Mouse (Mus musculus): ENCODE measurements at regions not wholly inside any gene's neighbourhood (a gene's known extent, or its start where the extent isn't known, plus 50 kb on each side); places are given as distances from the start of the nearest gene placed in this dataset.

DNA sequence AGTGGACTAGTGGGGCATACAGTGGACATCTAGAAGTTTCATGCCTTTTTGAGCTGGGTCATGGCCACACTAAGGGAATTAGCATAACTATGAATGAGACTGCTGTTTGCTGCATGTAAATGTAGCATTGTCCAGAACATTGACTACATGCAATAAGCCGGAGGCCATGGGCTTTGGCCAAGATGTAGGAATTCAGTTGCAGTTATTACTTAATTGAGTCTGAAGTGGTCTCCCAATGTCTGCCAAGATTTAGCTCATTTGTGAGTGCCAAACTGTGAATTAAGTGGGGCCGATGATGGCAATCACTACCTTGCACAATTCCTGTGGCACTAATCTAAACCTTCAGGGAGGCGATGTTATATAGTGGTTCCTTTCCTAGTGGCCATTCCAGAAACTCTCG, 196.6 kb upstream of the Foxq1 start:
- H3K4me3 ChIP-seq (ENCODE audit: low read depth, low read length): no peak overlapping the region
- no peaks in the 10 kb centered on the region for H3K4me1 ChIP-seq (ENCODE audit: control insufficient read depth, insufficient read depth, insufficient read length, low read length)
- no peak overlapping the region for H3K27ac ChIP-seq (ENCODE audit: insufficient read depth, low read depth, low read length)
- no peaks in the 10 kb centered on the region for H3K36me3 ChIP-seq (ENCODE audit: control insufficient read depth, insufficient read depth, low read length)
- 96% methylated on average over 4 of the region's 4 CpGs for WGBS
- H3K27me3 ChIP-seq (ENCODE audit: control insufficient read depth, insufficient read depth, low read length): no peaks in the 10 kb centered on the region
- TF ChIP-seq CTCF (IDR thresholded peaks at IDR 0.05; ENCODE audit: extremely low read depth, insufficient read length, insufficient replicate concordance, low read depth, low read length) (no peak), POLR2A (IDR thresholded peaks at IDR 0.05; ENCODE audit: low read depth, low read length) (no peak)

DNA sequence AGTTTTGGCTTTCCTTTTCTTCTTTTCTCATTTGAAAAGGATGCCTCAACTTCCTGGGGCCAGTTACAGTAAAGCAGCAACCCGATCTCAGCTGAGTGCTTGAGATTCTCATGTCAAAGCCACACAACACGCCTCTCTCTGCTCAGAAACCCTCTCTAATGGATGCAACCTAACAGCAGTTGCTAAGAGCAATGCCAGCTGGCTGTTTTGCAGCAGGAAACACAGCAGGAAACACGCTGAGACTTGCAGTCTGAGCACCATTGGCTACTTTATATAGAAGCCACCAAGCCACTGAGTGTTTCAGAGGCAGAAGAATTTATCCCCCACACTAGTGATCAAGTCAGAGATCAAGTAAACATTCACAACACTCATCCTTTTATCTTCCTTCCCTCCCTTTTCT, 193.5 kb upstream of the Foxq1 start:
- no peak for TF ChIP-seq POLR2A (IDR thresholded peaks at IDR 0.05; ENCODE audit: low read depth, low read length)
- TF ChIP-seq CTCF (IDR thresholded peaks at IDR 0.05; ENCODE audit: extremely low read depth, insufficient read length, insufficient replicate concordance, low read depth, low read length): no peak
- H3K4me1 ChIP-seq (ENCODE audit: control insufficient read depth, insufficient read depth, insufficient read length, low read length): no peaks in the 10 kb centered on the region
- H3K36me3 ChIP-seq (ENCODE audit: control insufficient read depth, insufficient read depth, low read length): no peaks in the 10 kb centered on the region
- WGBS: 62% methylated on average over 3 of the region's 3 CpGs
- H3K27me3 ChIP-seq (ENCODE audit: control insufficient read depth, insufficient read depth, low read length): no peaks in the 10 kb centered on the region
- no peak overlapping the region for H3K4me3 ChIP-seq (ENCODE audit: low read depth, low read length)
- H3K27ac ChIP-seq (ENCODE audit: insufficient read depth, low read depth, low read length): no peak overlapping the region

DNA sequence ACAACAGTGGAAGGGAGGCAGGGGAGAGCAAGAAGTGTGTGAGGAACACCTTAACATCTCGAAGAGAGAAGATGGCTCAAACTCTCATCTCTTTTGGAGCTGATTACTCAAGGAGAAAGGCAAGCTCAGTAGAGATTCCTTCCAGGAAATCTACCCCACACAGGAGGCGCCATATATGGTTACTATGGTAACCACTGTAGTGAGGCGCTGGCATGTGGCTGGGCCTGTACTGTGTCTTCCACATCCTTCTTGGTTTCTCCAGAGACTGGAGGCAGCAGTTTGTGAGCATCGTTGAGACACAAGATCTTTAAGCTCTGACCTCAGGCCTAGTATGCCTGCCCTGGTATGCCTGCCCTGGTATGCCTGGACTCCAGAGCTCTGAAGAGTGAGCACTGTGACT, 191.6 kb upstream of the Foxq1 start:
- Histone ChIP-seq H3K4me1 (ENCODE audit: control insufficient read depth, insufficient read depth, insufficient read length, low read length) (no peaks in the 10 kb centered on the region; the same call in 1 of the 2 replicates), H3K27me3 (ENCODE audit: control insufficient read depth, insufficient read depth, low read length) (no peaks in the 10 kb centered on the region), H3K36me3 (ENCODE audit: control insufficient read depth, insufficient read depth, low read length) (no peaks in the 10 kb centered on the region), H3K4me3 (ENCODE audit: low read depth, low read length) (no peak overlapping the region), H3K27ac (ENCODE audit: insufficient read depth, low read depth, low read length) (no peak overlapping the region)
- 83% methylated on average over 4 of the region's 4 CpGs for WGBS
- TF ChIP-seq CTCF (IDR thresholded peaks at IDR 0.05; ENCODE audit: extremely low read depth, insufficient read length, insufficient replicate concordance, low read depth, low read length): no peak
- TF ChIP-seq POLR2A (IDR thresholded peaks at IDR 0.05; ENCODE audit: low read depth, low read length): no peak

DNA sequence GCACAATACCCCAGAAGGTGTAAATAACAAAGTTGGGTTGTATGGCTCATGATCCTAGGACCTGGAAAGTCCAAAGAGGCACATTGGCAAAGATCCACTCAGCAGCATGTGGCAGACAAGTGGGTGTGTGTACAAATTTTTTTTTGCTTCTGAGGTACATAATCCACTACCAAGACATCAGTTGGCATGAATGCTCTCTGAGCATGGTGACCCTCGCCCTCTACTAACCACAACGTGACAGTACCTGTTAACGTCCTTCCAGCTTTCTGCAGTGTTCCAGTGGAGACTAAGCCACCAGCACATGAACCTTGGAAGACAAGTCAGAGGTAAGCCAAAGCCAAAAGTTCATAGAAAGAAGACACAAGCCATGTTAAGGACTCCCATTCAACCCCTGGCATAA, 188.7 kb upstream of the Foxq1 start:
- WGBS: 87% methylated on average over 3 of the region's 3 CpGs
- Histone ChIP-seq H3K27ac (ENCODE audit: insufficient read depth, low read depth, low read length) (no peak overlapping the region), H3K27me3 (ENCODE audit: control insufficient read depth, insufficient read depth, low read length) (no peaks in the 10 kb centered on the region), H3K36me3 (ENCODE audit: control insufficient read depth, insufficient read depth, low read length) (no peaks in the 10 kb centered on the region), H3K4me3 (ENCODE audit: low read depth, low read length) (no peak overlapping the region), H3K4me1 (ENCODE audit: control insufficient read depth, insufficient read depth, insufficient read length, low read length) (peaks cover 2% of the 10 kb centered on the region; the same call in 1 of the 2 replicates)
- TF ChIP-seq POLR2A (IDR thresholded peaks at IDR 0.05; ENCODE audit: low read depth, low read length): no peak
- TF ChIP-seq CTCF (IDR thresholded peaks at IDR 0.05; ENCODE audit: extremely low read depth, insufficient read length, insufficient replicate concordance, low read depth, low read length): no peak

DNA sequence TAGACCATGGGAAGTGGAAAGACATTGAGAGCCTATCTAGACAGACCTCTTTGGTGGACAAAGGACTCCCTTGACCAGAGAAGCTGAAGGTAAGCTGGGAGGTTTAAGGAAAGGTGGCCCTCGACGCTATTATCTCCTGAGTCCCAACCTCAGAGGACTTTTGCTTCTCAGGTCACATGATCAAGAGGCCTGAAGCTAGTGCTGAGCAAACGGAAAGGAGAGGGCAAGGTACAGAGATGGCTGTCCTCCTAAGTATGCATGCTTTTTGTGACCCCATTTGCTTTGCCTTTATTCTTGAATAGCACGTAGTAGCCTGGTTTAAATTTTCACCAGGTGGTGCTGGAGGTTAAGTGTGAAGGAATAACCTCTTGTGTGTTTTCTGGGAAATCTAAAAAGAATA, 186.8 kb upstream of the Foxq1 start:
- TF ChIP-seq CTCF (IDR thresholded peaks at IDR 0.05; ENCODE audit: extremely low read depth, insufficient read length, insufficient replicate concordance, low read depth, low read length) (no peak), POLR2A (IDR thresholded peaks at IDR 0.05; ENCODE audit: low read depth, low read length) (no peak)
- H3K27me3 ChIP-seq (ENCODE audit: control insufficient read depth, insufficient read depth, low read length): no peaks in the 10 kb centered on the region
- WGBS: 31% methylated on average over 4 of the region's 4 CpGs
- peaks cover 2% of the 10 kb centered on the region; the same call in 1 of the 2 replicates for H3K4me1 ChIP-seq (ENCODE audit: control insufficient read depth, insufficient read depth, insufficient read length, low read length)
- H3K4me3 ChIP-seq (ENCODE audit: low read depth, low read length): no peak overlapping the region
- H3K27ac ChIP-seq (ENCODE audit: insufficient read depth, low read depth, low read length): no peak overlapping the region
- H3K36me3 ChIP-seq (ENCODE audit: control insufficient read depth, insufficient read depth, low read length): no peaks in the 10 kb centered on the region

DNA sequence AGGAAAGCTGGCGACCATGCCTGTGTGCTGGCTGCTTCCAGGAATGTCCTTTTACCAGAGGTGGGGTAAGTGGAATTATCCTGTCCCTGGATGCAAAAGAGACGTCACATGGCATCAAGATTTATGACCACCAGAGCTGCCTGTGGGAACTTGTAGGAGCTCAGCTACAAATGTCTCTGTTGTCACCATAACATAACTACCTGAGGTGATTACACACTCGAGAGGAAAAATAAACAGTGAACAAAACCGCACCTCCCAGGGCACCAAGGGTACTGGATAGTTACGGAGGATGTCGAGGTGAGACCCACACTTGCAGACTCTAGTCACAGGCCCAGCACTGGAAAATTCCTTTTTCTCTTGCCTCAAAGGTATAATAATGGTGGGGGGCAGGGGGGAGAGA, 185.1 kb upstream of the Foxq1 start:
- WGBS: 82% methylated on average over 6 of the region's 6 CpGs
- TF ChIP-seq POLR2A (IDR thresholded peaks at IDR 0.05; ENCODE audit: low read depth, low read length): no peak
- no peak for TF ChIP-seq CTCF (IDR thresholded peaks at IDR 0.05; ENCODE audit: extremely low read depth, insufficient read length, insufficient replicate concordance, low read depth, low read length)
- Histone ChIP-seq H3K4me1 (ENCODE audit: control insufficient read depth, insufficient read depth, insufficient read length, low read length) (peaks cover 2% of the 10 kb centered on the region; the same call in 1 of the 2 replicates), H3K27me3 (ENCODE audit: control insufficient read depth, insufficient read depth, low read length) (no peaks in the 10 kb centered on the region), H3K27ac (ENCODE audit: insufficient read depth, low read depth, low read length) (no peak overlapping the region), H3K4me3 (ENCODE audit: low read depth, low read length) (no peak overlapping the region), H3K36me3 (ENCODE audit: control insufficient read depth, insufficient read depth, low read length) (no peaks in the 10 kb centered on the region)

DNA sequence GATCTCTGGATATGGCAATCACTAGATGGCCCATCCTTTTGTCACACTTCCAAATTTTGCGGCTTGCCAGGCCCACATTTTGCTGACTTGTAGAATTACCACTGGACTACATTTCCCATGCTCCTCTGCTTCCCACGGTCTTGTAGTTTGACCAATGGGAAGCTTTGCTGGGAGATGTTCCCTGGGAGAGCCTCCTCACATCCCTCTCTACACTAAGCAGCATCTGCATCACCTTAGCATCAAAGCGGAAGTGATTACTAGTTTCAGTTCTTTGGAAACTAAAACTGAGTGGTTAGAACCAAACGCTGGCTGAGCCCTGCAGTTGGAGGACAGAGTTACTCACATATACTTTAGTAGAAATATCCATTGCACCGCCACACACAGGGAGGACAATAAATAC, 181.9 kb upstream of the Foxq1 start:
- Histone ChIP-seq H3K27ac (ENCODE audit: insufficient read depth, low read depth, low read length) (no peak overlapping the region), H3K4me1 (ENCODE audit: control insufficient read depth, insufficient read depth, insufficient read length, low read length) (peaks cover 2% of the 10 kb centered on the region; the same call in 1 of the 2 replicates), H3K27me3 (ENCODE audit: control insufficient read depth, insufficient read depth, low read length) (no peaks in the 10 kb centered on the region), H3K4me3 (ENCODE audit: low read depth, low read length) (no peak overlapping the region), H3K36me3 (ENCODE audit: control insufficient read depth, insufficient read depth, low read length) (no peaks in the 10 kb centered on the region)
- TF ChIP-seq CTCF (IDR thresholded peaks at IDR 0.05; ENCODE audit: extremely low read depth, insufficient read length, insufficient replicate concordance, low read depth, low read length) (no peak), POLR2A (IDR thresholded peaks at IDR 0.05; ENCODE audit: low read depth, low read length) (no peak)
- WGBS: 78% methylated on average over 5 of the region's 5 CpGs

Measured in small intestine, adult 2 months (tissue).